ENCODE assay signal across 9 mouse cellular contexts in the genomic region with DNA sequence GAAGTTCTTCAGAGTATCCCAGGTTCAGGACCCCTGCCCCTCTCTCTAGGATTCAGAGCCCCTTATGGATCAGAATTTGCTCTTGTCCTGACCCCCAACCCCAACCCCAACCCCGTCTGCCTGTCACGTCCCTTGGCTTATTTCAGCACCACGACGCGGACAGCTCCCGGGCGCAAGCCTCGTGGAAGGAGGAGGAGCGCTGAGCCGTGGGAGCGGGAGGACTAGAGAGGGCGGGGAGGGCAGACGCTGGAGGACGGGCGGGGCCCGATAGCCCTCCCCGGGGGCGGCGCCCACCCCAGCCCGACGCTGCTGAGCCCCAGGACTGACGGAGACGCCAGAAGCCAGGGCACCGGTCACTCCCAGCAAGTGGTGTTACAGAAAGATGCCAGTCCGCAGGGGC. TPM values are rescaled to one million over a fixed set of nuclear protein-coding genes. Genes with fewer than 3 reads are reported as not detected.
A peak's percentile ranks its signal among the peaks of the same experiment; 100 is the strongest.
DNase-seq lines count a peak whose midpoint lies in the region; ATAC-seq lines count a peak whose summit lies in the region.
"Had no signal": no experiment of that assay in that cellular context is flagged by ENCODE, and none has a peak within 500 bp of the region (broad histone marks: within the 10 kb centered on the region; RNA-seq: fewer than 3 reads in every experiment).

TSS of gene Kcnh6 (plus strand) at position 304 of the 400 bp plus-strand sequence.

- WGBS in heart, embryonic 13.5 days = 1% methylated on average over 22 of the region's 25 CpGs
- 0% methylated on average over 24 of the region's 25 CpGs for WGBS in kidney, embryonic 16.5 days

- no peak within 1 kb of the TSS; the same call in 1 of the 2 replicates for H3K9ac ChIP-seq in heart, embryonic 13.5 days
- H3K9ac ChIP-seq in kidney, embryonic 16.5 days (replicated peaks; ENCODE audit: low read length) = no peak within 1 kb of the TSS

- no peak for ATAC-seq in heart, embryonic 13.5 days (ENCODE audit: extremely low read depth, insufficient number of reproducible peaks, low FRiP score, low TSS enrichment)
- peak; percentile 80 for ATAC-seq in kidney, embryonic 16.5 days (ENCODE audit: low FRiP score, low TSS enrichment)
- ATAC-seq in erythroblast, adult 5-6 weeks (replicated peaks; ENCODE audit: low FRiP score, poor library complexity, severe bottlenecking) = no peak

- H3K4me2 ChIP-seq in heart, embryonic 13.5 days = peak within 1 kb of the TSS; percentile 67
- peak within 1 kb of the TSS; percentile 68 for H3K4me2 ChIP-seq in kidney, embryonic 16.5 days (replicated peaks; ENCODE audit: low read depth, low read length)

- peak; percentile 86 for DNase-seq in NIH3T3 (ENCODE audit: low read depth)
- DNase-seq in embryo, embryonic 9.5 days (ENCODE audit: extremely low spot score) = peak; percentile 80
- peak; percentile 80 for DNase-seq in lung, postnatal 36 days
- peak; percentile 25 for DNase-seq in skeletal muscle tissue, adult 2 months (ENCODE audit: low read depth, low spot score)
- no peak for DNase-seq in frontal cortex, postnatal 14 days (ENCODE audit: low spot score in 2 of 2)

- H3K4me1 ChIP-seq in heart, embryonic 13.5 days = peaks cover 3% of the 10 kb centered on the region; the same call in 1 of the 2 replicates
- no peaks in the 10 kb centered on the region for H3K4me1 ChIP-seq in kidney, embryonic 16.5 days (ENCODE audit: insufficient read depth, low read length)

- H3K9me3 ChIP-seq in heart, embryonic 13.5 days = no peaks in the 10 kb centered on the region
- H3K9me3 ChIP-seq in kidney, embryonic 16.5 days (ENCODE audit: low read length) = no peaks in the 10 kb centered on the region

- H3K27me3 ChIP-seq in heart, embryonic 13.5 days (replicated peaks) = peaks cover 59% of the 10 kb centered on the region
- peaks cover 5% of the 10 kb centered on the region; the same call in 1 of the 2 replicates for H3K27me3 ChIP-seq in kidney, embryonic 16.5 days (ENCODE audit: insufficient read depth, low read length)

- no peak within 1 kb of the TSS for H3K27ac ChIP-seq in heart, embryonic 13.5 days (replicated peaks)
- no peak within 1 kb of the TSS for H3K27ac ChIP-seq in kidney, embryonic 16.5 days (ENCODE audit: low read length)

- H3K36me3 ChIP-seq in heart, embryonic 13.5 days = no peaks in the 10 kb centered on the region
- H3K36me3 ChIP-seq in kidney, embryonic 16.5 days (ENCODE audit: insufficient read depth, low read length) = no peaks in the 10 kb centered on the region

- H3K4me3 ChIP-seq in heart, embryonic 13.5 days = peak within 1 kb of the TSS; percentile 38
- peak within 1 kb of the TSS; percentile 28 for H3K4me3 ChIP-seq in kidney, embryonic 16.5 days (ENCODE audit: low read length)

RNA-seq across cellular contexts. Expression of gene Kcnh6, which starts in this region (rescaled TPM):
- polyA plus RNA-seq in heart, embryonic 13.5 days (2015; fragmentation: Nextera tagmentation; extraction: Ambion mirVana) = 0.13 and 0.17 TPM in 2 replicates
- polyA plus RNA-seq in kidney, embryonic 16.5 days (2015; fragmentation: Nextera tagmentation; extraction: Ambion mirVana) = 0.19 and 0.25 TPM in 2 replicates
- not detected in 2 replicates for total RNA-seq in erythroblast, adult 5-6 weeks (2015; ENCODE audit: low replicate concordance)
- 0.68 TPM in 1 of 2 replicates, not detected in the other for total RNA-seq in erythroblast, adult 5-6 weeks (2017; ENCODE audit: low replicate concordance)
- total RNA-seq: gastrocnemius, adult 8-10 months had no signal

Comparison
In these comparisons a context has a peak if more than half of its experiments do, and no peak if none do; other contexts are left out.
1. Peak in ATAC-seq, H3K4me3 ChIP-seq and H3K4me2 ChIP-seq in kidney, embryonic 16.5 days; RNA of the gene not detected or under 1 TPM.
2. DNase-seq: peak in NIH3T3 (single experiment), embryo, embryonic 9.5 days (single experiment), lung, postnatal 36 days (single experiment) and skeletal muscle tissue, adult 2 months (single experiment); none in frontal cortex, postnatal 14 days (0 of 2).